Mouse (Mus musculus) olfactory bulb, adult 2 months (tissue): Measurements from ENCODE around the gene Ankle2. TPM values are rescaled to one million over a fixed set of nuclear protein-coding genes. Genes with fewer than 3 reads are reported as not detected.

Source experiments
- H3K27ac ChIP-seq: fragments of 200-500 bp; 2 replicates; pipeline ENCODE4 v1.5.1; 2012; ENCODE audit warnings: low read depth, low read length; ENCODE audit not compliant: insufficient read depth
- H3K4me1 ChIP-seq: fragments of 200-500 bp; 2 replicates; pipeline ENCODE4 v1.6.1; 2012; ENCODE audit warnings: low read length; ENCODE audit not compliant: control insufficient read depth, insufficient read depth
- H3K4me3 ChIP-seq: fragments of 200-500 bp; 2 replicates; pipeline ENCODE4 v1.5.1; 2012; ENCODE audit warnings: mild to moderate bottlenecking, low read depth, low read length, moderate library complexity; ENCODE audit not compliant: insufficient read depth
- CTCF ChIP-seq: fragments of 200-500 bp; IDR thresholded peaks from 2 replicates; pipeline ENCODE4 v1.5.1; 2012; ENCODE audit warnings: low read depth, mild to moderate bottlenecking, low read length, moderate library complexity; ENCODE audit not compliant: insufficient read depth
- POLR2A ChIP-seq: fragments of 200-500 bp; IDR thresholded peaks from 2 replicates; pipeline ENCODE4 v1.6.1; 2012; ENCODE audit warnings: mild to moderate bottlenecking, low read depth, low read length, moderate library complexity; ENCODE audit not compliant: insufficient read depth
- WGBS: fragments of 180-500 bp; shearing (Covaris S2); methylation state at CpG from one replicate; pipeline ENCODE4 v1.1.7; 2018; 5-methylcytosine and 5-hydroxymethylcytosine counted together
- polyA plus RNA-seq: library from polyadenylated mRNA; stranded (reverse); fragments of >200 nt; gene quantifications from 2 replicates; pipeline ENCODE4 v1.2.4, GENCODE M21; 2012; ENCODE audit warnings: low replicate concordance; ENCODE audit not compliant: missing spikeins, insufficient read depth, insufficient read length

Ankle2 gene
- polyA plus RNA-seq, 1 experiment = not detected

DNA sequence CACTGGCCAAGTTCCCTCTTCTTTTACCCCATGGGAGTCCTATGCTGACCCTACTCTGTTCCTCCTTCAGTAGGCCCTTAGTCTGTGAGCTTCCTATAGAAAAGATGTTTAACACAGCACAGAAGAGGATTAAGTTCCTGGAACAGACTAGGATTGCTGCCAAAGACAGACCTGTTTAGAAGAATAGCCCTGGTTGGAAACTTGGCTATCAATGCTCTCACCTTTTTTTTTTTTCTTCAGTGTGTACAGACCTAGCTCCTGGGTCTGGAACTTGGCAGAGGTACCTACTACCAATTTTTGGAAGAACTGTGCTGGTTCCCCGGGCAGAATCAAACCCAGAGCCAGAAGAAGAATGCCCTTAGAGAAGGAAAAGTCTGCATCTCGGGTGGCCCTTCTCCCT lies 45.6 kb downstream of the Ankle2 start:
- Histone ChIP-seq H3K27ac (no peak overlapping the region), H3K4me3 (no peak overlapping the region), H3K4me1 (no peaks in the 10 kb centered on the region)
- TF ChIP-seq CTCF = no peak
- no peak for TF ChIP-seq POLR2A
- 65% methylated on average over 2 of the region's 2 CpGs for WGBS

DNA sequence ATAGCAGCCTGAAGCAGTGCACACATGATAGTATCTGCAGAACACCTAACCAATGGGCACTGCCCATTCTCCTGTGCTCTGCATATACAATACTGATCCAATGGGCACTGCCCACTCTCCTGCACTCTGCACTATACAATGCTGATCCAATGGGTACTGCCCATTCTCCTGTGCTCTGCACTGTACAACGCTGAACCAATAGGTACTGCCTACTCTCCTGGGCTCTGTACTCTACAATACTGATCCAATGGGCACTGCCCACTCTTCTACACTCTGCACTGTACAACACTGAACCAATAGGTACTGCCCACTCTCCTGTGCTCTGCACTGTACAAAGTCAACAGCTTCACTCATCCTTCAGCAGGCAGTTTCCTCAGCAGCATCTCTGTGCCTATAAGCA lies 46.1 kb downstream of the Ankle2 start:
- WGBS = 97% methylated on average over 1 of the region's 1 CpGs

DNA sequence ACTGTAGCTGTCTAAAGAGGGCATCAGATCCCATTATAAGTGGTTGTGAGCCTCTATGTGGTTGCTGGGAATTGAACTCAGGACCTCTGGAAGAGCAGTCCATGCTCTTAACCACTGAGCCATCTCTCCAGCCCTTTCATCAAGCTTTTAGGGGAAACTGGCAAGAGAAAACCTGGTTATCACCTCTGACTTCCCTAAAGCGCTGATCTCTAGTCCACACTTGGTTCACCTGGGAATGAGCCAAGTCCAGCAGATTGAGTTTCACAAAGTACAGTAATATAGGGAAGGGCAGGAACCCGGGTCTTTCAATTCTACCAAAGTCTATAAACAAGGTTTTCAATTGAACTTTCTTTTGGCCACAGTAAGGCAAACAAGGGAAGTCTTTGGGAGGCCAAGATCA lies 51.2 kb downstream of the Ankle2 start:
- H3K4me3 ChIP-seq = no peak overlapping the region
- H3K4me1 ChIP-seq = peaks cover 7% of the 10 kb centered on the region
- WGBS = 87% methylated on average over 2 of the region's 2 CpGs
- TF ChIP-seq CTCF (no peak), POLR2A (no peak)
- H3K27ac ChIP-seq = no peak overlapping the region

More for the DNA sequence above, 46.1 kb downstream of the Ankle2 start:
- no peak for TF ChIP-seq CTCF
- TF ChIP-seq POLR2A = no peak
- Histone ChIP-seq H3K4me1 (no peaks in the 10 kb centered on the region), H3K27ac (no peak overlapping the region), H3K4me3 (no peak overlapping the region)

DNA sequence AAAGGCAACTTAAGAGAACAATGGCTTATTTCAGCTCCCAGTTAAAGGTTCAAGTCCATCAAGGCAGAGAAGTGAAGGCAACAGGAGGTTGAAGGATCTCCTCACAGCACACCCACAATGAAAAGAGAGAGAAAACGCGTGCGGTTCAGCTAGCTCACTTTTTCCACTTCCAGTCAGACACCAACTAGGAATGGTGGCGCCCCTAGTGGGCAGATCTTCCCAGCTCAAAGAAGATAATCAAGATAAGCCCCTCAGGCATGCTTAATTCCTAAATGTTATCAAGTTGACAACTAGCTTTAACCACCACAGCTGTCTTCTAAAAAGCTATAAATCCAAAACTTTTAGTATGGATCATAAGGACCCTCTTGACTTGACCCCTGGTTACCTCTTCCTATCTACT lies 53.7 kb downstream of the Ankle2 start:
- TF ChIP-seq POLR2A = no peak
- no peak for TF ChIP-seq CTCF
- Histone ChIP-seq H3K4me1 (peaks cover 7% of the 10 kb centered on the region), H3K4me3 (no peak overlapping the region), H3K27ac (no peak overlapping the region)
- 2% methylated on average over 4 of the region's 4 CpGs for WGBS

DNA sequence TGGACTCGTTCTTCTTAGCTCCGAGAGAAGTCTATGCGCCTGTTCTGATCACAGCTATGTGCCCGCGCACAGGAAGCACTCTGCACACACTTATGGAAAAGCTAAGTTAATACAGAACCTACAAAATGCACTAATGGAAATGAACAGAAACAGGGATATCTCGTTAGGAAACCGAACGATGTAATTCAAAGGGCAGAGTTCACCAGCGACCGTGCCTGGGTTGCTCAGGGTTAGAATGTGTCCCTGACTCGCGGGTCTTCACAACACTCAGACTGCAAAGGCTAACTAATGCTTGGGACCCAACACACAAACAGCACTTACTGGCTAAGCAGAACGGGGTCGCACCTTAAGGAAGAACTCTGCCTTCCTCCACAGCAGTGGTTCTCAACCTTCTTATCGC lies 54.4 kb downstream of the Ankle2 start:
- whole genome bisulfite sequencing = 4% methylated on average over 15 of the region's 15 CpGs

DNA sequence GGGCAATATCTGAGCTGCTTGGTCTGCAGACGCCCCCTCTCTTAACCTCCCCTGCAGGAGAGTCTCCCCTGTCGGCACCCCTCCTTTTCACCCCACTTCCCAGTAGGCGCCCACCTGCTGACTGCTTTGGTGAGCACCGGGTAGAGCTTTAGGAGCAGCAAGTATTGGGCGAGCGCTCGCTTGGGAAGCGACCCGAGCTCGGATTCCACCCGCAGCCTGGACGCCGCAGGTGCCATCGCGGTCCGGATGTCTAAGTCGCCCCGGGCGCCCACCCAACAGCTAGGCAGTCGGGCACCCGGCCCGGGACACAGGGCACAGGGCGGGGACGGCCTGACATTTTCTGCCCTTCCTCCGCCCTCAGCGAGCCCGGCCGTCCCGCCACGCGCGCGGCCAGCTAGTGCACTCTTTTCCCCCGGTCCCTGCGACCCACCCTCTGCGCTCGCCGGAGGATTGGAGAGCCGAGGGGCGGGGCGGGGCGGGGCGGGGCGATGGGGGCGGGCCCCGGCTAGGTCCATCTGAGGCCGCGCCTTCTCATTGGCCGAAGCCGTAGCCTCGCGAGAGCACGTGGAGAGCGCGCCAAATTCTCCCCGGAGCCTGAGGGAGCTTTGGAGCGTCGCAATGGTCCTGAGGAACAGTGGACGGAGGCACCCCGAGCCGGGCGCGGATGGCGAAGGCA lies 55.1 kb downstream of the Ankle2 start, which contains the start of the genes Pxmp2 and Pole:
Gene Pxmp2 (minus strand): TSS at position 417 of the 676 bp plus-strand sequence.
Gene Pole (plus strand): TSS at position 537 of the 676 bp plus-strand sequence.
- under 1% methylated on average over 64 of the region's 64 CpGs for WGBS
- no peak within 1 kb of the TSS for H3K27ac ChIP-seq

More for the DNA sequence above, 54.4 kb downstream of the Ankle2 start:
- TF ChIP-seq CTCF (no peak), POLR2A (no peak)
- H3K27ac ChIP-seq = no peak overlapping the region
- H3K4me1 ChIP-seq = peaks cover 7% of the 10 kb centered on the region
- 0 out of 2 replicates have a peak overlapping the region, but pooled peaks have one; percentile 18 for H3K4me3 ChIP-seq

DNA sequence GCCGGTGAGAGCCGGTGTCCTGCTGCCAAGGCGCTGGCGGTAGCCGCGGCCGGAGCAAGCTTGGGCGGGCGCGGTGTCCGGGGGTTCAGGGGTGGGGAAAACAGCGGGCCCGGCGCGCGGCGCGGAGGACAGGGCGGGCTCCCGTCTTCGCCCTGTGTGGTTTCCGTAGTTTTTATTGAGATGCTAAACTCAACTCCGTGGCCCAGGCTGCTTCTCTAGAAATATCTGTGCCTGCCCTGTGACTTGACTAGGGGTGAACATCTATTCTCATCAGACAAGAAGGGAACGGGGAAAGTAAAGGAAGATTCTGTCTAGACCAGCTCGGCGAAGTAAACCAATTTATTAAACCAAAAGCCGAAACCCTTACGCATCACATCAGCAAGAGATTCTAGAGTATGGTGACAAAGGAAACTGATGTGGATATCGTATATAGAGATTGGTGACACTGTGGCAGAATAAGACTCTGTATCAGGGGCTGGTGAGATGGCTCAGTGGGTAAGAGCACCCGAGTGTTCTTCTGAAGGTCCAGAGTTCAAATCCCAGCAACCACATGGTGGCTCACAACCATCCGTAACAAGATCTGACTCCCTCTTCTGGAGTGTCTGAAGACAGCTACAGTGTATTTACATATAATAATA lies 55.8 kb downstream of the Ankle2 start:
- Histone ChIP-seq H3K4me1 (peaks cover 7% of the 10 kb centered on the region), H3K27ac (no peak overlapping the region), H3K4me3 (peak overlapping the region; percentile 93)
- under 1% methylated on average over 31 of the region's 31 CpGs for WGBS
- TF ChIP-seq POLR2A (no peak), CTCF (no peak)

More for the DNA sequence above, 55.1 kb downstream of the Ankle2 start, which contains the start of the genes Pxmp2 and Pole:
- H3K4me1 ChIP-seq = peaks cover 7% of the 10 kb centered on the region
- H3K4me3 ChIP-seq = peak within 1 kb of the TSS; percentile 93
- TF ChIP-seq CTCF (no peak), POLR2A (no peak)

DNA sequence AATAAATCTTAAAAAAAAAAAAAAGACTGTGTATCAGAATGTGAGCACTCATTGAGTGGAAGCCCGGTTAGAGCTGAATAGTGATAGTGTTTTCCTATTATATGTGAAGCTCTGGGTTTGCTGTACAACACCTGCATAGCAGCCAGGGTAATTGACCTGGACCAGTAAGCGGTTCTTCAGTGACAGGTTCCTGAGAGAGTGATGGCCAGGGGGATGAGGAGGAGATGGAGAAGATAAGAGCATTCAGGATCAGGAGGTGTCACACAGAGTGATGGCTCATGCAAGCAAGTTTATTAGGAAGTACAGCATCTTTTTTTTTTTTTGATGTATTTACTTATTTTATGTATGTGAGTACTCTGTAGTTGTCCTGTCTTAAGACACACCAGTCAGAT lies 56.3 kb downstream of the Ankle2 start:
- 49% methylated on average over 2 of the region's 2 CpGs for WGBS
- H3K4me3 ChIP-seq = no peak overlapping the region
- TF ChIP-seq POLR2A = no peak
- no peak for TF ChIP-seq CTCF
- peaks cover 7% of the 10 kb centered on the region for H3K4me1 ChIP-seq
- no peak overlapping the region for H3K27ac ChIP-seq

DNA sequence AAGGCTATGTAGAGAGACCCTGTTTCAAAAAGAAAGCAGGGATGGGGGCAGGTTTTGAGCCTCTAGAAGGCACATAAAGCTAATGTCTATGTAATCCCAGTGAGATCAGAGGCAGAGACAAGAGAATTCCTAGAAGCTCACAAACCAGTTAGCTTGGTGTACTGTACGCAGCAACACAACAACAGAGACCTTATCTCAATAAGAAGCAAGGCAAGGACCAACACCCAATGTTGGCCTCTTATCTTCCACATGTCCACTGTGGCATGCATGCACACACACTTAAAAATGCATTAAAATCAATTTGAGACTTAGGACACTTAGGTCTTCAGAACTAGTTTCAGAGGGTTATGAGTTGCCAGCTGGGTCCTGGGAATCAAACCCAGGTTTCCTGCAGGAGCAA lies 60.8 kb downstream of the Ankle2 start:
- TF ChIP-seq CTCF = no peak
- Histone ChIP-seq H3K4me1 (no peaks in the 10 kb centered on the region), H3K27ac (no peak overlapping the region), H3K4me3 (no peak overlapping the region)
- 100% methylated on average over 1 of the region's 1 CpGs for WGBS
